Mouse (Mus musculus) activated CD4-positive, CD25-positive, alpha-beta regulatory T cell, adult 4 months (primary cell): Measurements from ENCODE around the gene Esrrg. TPM values are rescaled to one million over a fixed set of nuclear protein-coding genes. Genes with fewer than 3 reads are reported as not detected.

Experiments used
- ATAC-seq: one replicate; pipeline ENCODE4 v1.8.0; 2017
- polyA plus RNA-seq, 2 experiments: library from polyadenylated mRNA; unstranded; fragments of 100-300 nt; shearing (Covaris generic); gene quantifications; one replicate each; pipeline ENCODE4 v1.2.1; 2017

Gene Esrrg
- polyA plus RNA-seq, 2 experiments from 2014 or later: not detected

GRCm38 (mm10) chr1:187918939-187919338 lies 310.3 kb downstream of the Esrrg start:
- no peak for ATAC-seq

DNA sequence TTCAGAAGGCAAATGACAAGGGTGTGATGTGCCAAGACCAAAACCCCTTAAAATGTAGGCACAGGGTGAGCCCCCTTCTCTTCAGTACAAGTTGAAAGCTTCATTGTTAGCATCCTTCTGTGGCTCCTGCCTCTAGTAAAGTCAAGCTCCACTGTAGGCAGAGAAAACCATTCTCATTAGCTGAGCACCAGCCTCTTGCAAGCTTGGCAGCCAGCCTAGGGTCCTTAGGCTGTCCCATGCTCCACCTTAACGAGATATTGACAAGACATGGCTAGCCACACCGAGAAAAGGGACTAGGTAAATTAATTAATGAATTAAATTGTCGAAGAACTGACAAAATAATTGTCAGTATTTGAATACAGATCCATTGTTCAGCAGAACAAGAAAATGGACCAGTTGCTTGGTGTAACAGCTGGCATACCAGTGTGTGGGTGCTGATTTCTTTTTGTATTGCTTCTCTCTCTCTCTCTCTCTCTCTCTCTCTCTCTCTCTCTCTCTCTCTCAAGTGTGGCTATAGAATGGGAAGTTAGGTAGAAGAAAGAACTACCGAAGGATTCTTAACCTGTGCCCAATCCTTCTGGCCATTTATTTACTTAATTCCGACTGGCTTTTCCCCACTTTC lies 311.7 kb downstream of the Esrrg start:
- ATAC-seq: no peak

DNA sequence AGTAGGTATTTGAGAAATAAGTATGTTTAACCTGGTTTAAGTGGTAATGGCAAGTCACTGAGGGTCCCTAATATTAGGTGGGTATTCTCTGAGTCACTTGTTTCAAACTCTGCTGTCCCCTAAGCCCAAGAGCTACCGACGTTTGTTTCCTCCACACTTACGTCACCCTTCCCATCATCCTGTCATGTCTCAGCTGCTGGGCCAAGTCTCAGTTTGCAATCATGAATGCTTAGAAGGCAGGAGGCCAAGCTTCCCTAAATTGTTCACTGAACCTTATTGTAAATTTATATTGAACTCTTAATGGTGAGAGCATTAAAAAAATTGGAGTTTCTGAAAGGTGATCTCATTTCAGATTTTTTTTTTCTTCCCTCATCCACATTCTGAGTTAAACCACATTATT lies 322.6 kb downstream of the Esrrg start:
- ATAC-seq: no peak

- no peak for ATAC-seq
Measured at GRCm38 (mm10) chr1:187938652-187939051, 330.1 kb downstream of the Esrrg start.

GRCm38 (mm10) chr1:187939078-187939477 lies 330.5 kb downstream of the Esrrg start:
- ATAC-seq: no peak

GRCm38 (mm10) chr1:187951506-187951905 lies 342.9 kb downstream of the Esrrg start:
- ATAC-seq: no peak

DNA sequence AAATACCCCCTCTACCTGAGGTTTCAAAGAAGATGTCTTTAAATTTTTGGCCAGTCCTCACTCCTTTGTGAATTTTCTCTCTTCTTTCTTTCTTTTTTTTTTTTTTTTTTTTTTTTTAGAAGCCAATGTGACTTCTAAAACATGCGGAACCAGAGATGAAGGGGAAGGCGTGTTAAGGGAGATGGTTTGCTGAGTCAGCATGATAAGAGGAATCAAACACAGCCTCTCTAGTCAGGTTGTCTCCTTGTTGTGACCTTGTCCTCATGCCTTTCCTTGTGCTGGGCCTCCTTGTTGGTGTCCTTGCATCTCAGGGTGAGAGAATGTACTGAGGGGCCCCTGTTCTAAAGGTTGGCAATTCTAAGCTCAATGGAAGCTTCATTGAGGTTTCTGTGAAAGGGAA lies 348.1 kb downstream of the Esrrg start:
- ATAC-seq: no peak

DNA sequence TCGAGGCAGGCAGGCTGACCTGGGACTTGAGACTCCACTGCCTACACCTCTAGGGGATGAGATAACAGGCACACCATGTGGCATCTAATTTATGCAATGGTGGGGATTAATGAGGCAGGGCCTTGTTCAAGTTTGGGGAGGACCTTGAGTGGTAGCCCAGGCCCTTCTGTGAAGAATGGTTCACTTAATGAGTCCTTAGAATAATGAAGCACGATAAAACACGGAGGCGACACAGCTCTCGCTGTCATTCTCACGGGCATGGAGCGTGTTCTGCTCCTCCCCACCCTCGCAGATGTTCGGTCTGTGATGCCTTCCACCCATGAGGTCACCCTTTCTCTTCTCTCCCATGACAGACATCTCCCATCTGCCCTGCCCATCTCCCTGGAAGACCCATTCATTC lies 350.6 kb downstream of the Esrrg start:
- ATAC-seq: no peak

- no peak for ATAC-seq
Measured at GRCm38 (mm10) chr1:187961452-187961851, 352.9 kb downstream of the Esrrg start.

DNA sequence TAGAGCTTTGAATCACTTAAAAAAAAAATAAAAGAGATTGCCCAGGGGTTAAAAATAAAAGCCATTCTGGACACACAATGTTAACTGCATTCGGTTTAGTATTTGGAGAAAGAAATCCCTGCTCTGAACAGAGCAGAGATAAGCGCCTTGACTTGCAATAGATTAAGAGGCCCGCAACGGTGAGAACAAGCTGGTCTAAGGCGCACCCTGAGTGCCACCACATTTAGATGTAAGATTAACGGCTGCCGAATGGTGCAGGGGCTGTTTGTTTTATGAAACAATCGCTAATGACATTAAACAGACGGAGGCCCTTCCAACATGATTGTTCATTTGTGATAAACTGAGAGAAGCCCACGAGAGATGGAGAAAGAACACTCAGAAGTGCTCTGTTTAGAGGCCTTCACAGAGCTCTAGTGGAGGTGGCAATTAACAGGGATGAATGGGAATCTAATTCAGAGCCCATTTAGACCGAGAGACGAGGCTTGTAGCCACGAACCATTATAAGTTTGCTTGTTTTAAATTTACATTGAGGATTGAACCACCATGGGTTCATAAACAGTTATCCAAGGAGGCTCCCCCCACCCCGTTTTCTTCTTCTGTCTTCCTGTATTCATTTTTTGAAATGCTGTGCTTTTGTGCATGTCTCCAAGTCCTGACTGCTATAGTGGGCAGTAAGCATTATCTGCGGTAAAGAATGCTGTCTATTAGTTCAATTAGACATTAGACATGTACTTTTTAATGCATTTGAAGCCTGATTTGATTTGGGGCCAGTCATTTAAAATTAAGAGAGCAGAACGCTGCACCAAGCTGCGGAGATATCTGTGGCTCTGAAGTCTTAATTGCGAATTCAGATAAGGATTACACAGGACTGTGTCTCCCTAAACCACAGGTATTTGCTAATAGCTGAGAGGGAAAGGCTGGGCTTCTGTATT lies 356.5 kb downstream of the Esrrg start:
- no peak for ATAC-seq

GRCm38 (mm10) chr1:187965921-187966320 lies 357.3 kb downstream of the Esrrg start:
- no peak for ATAC-seq

DNA sequence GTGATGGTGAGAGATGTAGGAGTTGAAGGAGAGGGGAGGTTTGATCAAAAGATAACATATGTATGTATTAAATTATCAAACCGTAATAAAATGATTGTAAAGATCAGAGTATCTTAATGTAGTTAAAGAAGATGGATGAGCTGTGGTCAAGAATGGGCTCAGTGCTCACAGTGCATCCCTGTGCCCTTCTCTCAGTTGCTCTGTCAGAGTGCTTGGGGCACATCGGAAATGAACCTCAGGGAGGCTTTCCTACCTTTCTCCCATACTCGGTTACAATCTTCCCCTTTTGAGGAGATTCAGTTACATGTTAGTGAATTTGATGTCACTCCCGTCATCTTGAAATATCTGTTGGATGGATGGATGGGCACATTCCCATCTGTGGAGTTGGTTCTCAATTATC lies 359.8 kb downstream of the Esrrg start:
- ATAC-seq: no peak

DNA sequence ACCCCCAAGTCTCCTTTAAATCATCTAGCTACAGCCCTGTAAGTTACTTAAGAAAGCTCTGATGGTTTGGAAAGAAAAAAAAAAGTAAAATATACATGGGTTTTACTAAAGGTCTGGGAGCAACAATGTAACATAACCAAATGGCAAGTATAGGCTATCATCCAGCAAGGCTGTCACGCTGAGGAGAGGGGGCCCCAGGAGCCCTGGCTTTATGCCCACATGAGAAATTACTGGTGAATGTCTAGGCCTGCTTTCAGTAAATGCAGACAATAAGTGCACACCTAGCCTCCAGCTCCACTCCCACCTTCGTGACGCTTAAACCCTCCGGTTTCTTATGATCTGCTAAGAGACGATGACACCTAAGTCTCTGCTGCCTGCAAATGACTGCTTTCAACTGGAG lies 360.9 kb downstream of the Esrrg start:
- ATAC-seq: no peak

DNA sequence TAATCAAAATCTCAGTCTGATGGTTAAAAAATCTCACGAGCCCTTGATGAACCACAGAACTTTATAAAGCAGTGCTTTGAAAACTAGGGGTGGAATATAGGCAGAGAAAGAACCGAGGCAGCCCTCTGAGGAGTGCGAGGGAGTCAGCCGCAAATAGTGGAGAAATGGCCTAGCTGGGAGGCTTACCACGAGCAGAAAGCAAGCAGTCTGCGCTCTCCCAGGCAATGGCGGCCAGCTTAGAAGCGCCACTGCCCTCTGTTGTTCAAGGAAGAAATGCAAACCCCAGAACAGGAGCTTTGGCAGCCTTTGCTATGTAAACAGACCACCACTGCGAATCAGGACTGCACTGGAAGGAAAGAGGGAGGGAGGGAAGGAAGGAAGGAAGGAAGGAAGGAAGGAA lies 365.8 kb downstream of the Esrrg start:
- ATAC-seq: no peak

DNA sequence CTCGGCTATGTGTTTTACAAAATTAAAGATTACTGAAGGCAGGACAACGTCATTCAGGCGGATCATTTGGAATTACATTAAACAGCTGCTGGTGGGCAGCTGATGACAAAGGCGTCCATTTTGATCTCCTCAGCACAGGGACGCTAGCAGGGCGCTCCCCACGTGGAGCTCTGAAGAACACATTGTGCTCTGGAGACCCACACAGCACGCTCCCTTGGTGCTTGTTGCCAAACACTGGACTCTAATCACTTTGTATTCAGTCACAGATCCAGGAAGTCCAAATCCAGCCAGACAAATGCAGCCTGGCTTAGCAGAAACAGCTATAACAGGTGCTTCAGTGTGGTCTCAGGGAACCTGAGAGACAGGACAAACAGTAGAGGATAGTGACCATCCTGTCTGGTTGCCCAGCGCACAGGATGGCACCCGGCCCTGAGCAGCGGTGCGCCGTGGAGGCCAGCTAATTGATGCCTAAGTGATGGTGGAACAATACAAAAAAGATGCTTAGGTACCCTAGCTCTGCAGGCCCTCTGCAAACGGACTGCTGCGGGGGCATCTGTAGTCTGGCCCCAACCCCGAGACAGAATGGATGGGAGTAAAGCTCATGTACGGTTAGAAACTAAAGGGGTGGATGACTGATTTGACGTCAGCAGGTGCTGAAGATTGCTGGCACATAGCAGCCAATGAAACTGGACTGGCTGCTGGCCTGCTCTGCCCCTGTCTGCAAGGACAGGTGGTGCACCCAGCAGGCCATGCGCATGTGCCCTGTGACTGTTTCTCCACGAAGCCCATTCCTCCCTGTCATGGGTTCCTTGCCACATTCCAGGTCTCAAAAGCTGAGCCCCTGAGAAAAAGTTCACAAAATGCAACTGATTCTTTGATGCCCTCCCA lies 367.1 kb downstream of the Esrrg start:
- no peak for ATAC-seq

DNA sequence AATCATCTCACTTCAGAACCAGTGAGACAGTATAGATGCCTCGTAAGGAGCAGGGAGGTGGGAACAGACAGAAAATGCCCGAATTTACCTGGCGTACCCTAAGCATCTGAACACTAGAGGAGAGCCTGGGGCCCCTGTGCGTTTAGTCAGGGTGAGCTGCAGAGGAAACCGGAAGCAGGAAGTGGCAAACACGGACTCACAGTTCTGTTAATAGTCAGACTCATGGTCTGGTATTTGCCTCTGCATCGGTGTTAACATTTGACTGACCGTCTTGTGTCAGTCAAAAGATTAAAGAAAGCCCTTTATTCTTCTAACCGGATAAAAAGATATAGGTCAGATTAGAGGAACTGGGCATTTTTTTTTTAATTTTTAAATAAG lies 367.8 kb downstream of the Esrrg start:
- no peak for ATAC-seq

GRCm38 (mm10) chr1:187981028-187981427 lies 372.4 kb downstream of the Esrrg start:
- no peak for ATAC-seq

DNA sequence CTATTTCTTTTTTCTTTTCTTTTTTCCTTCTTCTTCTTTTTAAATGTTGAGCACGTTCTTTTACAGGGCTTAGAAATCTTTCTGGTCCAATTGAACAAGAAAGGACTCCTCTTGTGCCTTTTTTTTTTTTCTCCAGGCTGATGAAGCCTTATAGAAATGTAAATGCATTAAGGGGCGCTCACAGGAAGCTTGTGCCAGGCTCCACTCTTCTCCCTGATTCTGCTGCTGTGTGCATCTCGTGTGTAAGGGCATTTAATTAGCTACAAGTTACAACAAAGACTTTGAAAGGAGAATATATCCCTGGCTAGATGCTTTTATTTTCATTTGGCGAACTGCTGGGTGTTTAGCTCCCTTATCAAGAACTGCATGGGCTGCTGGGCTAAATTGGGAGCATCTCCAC lies 374.6 kb downstream of the Esrrg start:
- no peak for ATAC-seq

- ATAC-seq: no peak
Measured at GRCm38 (mm10) chr1:187990161-187990560, 381.6 kb downstream of the Esrrg start.

DNA sequence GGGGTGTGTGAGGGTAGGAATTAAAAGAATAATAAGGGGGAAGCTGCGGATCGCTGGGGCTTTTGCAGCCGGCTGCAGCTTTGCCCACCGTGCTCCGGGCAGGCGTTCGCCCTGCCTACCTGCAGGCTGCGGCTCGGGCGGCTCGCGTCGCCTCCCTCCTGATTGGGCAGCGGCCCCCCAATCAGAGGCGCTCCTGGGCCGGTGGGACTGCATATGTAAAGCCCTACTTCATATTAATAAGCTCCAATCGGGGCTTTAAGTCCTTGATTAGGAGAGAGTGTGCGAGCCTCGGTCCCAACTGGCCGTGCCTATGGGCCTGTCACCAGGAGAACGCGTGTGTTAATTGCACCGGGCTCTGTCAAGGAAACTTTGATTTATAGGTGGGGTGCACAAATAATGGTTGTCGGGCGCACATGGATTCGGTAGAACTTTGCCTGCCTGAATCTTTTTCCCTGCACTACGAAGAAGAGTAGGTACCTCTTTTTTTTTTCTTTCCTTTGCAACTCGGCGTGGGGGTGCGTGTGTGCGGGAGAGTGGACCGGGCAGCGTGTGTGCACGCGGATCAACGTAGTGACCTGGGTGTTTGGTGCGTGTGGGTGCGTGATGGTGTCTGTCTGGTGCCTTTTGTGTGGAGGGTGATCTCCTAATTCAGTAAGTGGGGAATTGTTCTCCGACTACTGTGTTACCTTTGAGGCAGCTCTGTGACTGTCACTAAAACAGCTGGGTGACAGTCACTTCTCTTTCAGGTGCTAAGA lies 389.2 kb downstream of the Esrrg start:
- ATAC-seq: no peak

DNA sequence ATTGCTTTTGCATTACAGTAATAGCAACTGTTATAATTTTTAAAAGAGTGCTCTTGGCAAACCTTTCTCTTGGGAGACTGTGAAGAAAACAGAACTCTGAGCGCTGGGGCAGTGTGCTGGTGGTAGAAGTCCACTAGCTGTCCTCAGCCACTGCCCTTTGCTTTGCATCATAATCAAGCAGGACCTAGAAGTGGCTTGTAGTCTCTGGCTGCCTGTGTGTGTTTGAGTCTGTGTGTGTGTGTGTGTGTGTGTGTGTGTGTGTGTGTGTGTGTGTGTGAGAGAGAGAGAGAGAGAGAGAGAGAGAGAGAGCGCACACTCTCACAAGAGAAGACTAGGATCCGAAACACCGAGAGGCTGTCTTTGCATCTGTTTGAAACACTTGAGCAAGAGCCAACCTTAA lies 390.5 kb downstream of the Esrrg start:
- no peak for ATAC-seq

DNA sequence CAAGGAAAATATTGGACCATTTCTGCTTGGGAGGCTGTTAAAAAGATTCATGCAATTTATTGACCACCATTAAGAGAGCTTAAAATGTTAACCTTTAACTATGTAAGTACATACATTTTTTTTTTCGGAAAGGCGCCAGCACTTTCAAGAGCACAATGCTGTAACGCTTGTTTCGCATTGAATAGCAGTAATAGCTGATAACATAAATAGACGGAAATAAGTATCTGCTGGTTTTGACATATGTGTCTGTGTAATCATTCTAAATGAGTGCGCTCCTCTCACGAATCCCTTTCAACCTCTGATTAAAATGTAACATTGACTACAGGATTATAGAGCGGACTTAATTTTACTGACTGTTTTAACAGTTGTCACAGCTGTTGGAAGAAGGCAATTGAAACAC lies 391.6 kb downstream of the Esrrg start:
- no peak for ATAC-seq
